Comparison of ENCODE assay signal across 14 mouse cellular contexts in the genomic region with DNA sequence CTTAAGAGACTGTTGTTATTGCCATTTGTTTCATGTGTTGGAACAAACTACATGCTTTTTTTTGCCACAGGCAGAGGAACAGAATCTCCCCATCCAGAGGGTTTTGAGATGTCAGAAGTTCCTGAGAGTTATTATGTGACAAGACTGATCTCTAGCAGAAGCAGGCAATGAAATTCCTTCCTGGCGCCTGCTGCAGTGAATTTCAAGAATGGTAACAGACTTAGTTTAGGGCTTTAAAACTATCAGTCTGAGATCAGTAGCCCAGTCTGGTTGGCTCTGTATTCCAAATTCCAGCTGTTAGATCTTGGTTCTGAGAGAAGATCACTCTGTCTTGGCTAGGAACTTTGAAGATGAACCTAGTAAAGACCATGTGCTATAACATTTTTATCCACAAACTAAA.
DNase-seq lines count a peak whose midpoint lies in the region; TF ChIP-seq lines count a peak whose summit lies in the region.
"Had no signal": no experiment of that assay in that cellular context is flagged by ENCODE, and none has a peak within 500 bp of the region (broad histone marks: within the 10 kb centered on the region; RNA-seq: fewer than 3 reads in every experiment).

No protein-coding gene starts in this region.

- WGBS in lung, adult 2 months, result 59% methylated on average over 1 of the region's 1 CpGs

- TF ChIP-seq CTCF in lung, adult 2 months (IDR thresholded peaks at IDR 0.05; ENCODE audit: insufficient read depth, low read length), result no peak
- TF ChIP-seq CTCF in gastrocnemius, adult 2 months (IDR thresholded peaks at IDR 0.05), result no peak

- DNase-seq in lung, adult 18-20 months, result peak; percentile 9 to 25
- no peak for DNase-seq in lung, adult 2 months
- DNase-seq in gastrocnemius, adult 2 months, result peak; percentile 34
- peak; percentile 4 to 8 for DNase-seq in kidney, postnatal 4 days
- DNase-seq in skeletal muscle tissue, adult 2 months (ENCODE audit: low read depth, low spot score), result peak; percentile 79
- DNase-seq in spleen, postnatal 4 days (ENCODE audit: low spot score in 2 of 2), result no peak
- DNase-seq in spleen, postnatal 10 days (ENCODE audit: low spot score in 2 of 2), result no peak
- DNase-seq: cerebellum, adult 8-10 months; midbrain, embryonic 14.5 days; right cerebral cortex, postnatal 4 days; thymus, adult 2 months had no signal

- H3K4me1 ChIP-seq in lung, adult 2 months (ENCODE audit: control insufficient read depth, insufficient read depth, low read length), result no peaks in the 10 kb centered on the region
- H3K4me1 ChIP-seq: forebrain, embryonic 13.5 days; liver, embryonic 12.5 days had no signal

- intact Hi-C loops in gastrocnemius, adult 2 months (cut with DNase I), result no loop called here

- no peak overlapping the region for H3K4me3 ChIP-seq in lung, adult 2 months (replicated peaks; ENCODE audit: extremely low read depth, low read depth, low read length)
- no peak overlapping the region for H3K4me3 ChIP-seq in gastrocnemius, adult 2 months
- H3K4me3 ChIP-seq: forebrain, embryonic 13.5 days; left cerebral cortex, adult 2 months; liver, embryonic 12.5 days had no signal

- no peak overlapping the region for H3K27ac ChIP-seq in gastrocnemius, adult 2 months
- H3K27ac ChIP-seq: forebrain, embryonic 13.5 days; left cerebral cortex, adult 2 months; liver, embryonic 12.5 days had no signal

- no peak for TF ChIP-seq POLR2A in lung, adult 2 months (IDR thresholded peaks at IDR 0.05; ENCODE audit: borderline replicate concordance, extremely low read depth, low read depth, low read length)

Comparison
In these comparisons a context has a peak if more than half of its experiments do, and no peak if none do; other contexts are left out.
1. DNase-seq: peak in lung, adult 18-20 months (2 of 2), gastrocnemius, adult 2 months (single experiment), kidney, postnatal 4 days (2 of 2) and skeletal muscle tissue, adult 2 months (single experiment); none in lung, adult 2 months (single experiment), spleen, postnatal 4 days (0 of 2) and spleen, postnatal 10 days (0 of 2).